Comparison of ENCODE assay signal across 27 mouse cellular contexts in the genomic region with DNA sequence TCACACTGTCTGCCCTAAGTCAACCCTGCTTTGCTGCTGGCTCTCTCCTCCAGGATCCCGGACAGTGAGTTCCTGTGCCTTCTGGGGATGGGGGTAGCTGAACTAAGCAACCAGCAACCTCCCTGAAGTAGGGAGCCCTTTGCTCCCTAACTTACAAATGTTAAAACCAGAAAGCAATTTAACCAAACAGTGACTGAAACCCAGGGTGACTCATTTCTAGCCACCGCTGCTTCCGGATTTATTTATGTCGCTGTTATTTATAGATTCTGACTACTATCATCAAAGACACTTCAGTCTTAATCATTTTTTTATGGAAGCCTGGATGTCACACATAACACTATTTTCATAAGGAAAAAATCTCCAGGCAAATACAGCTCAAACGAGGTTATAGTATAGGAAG.
DNase-seq lines count a peak whose midpoint lies in the region; ATAC-seq and TF ChIP-seq lines count a peak whose summit lies in the region.
"Had no signal": no experiment of that assay in that cellular context is flagged by ENCODE, and none has a peak within 500 bp of the region (broad histone marks: within the 10 kb centered on the region; RNA-seq: fewer than 3 reads in every experiment).

No protein-coding gene starts in this region.

- H3K4me3 ChIP-seq in heart, embryonic 13.5 days = no peak overlapping the region
- H3K4me3 ChIP-seq in heart, embryonic 11.5 days (ENCODE audit: low read depth, low read length) = no peak overlapping the region
- H3K4me3 ChIP-seq in bone marrow macrophage, adult 2 months (ENCODE audit: insufficient read depth, low read length) = no peak overlapping the region
- H3K4me3 ChIP-seq: forebrain, embryonic 10.5 days; forebrain, embryonic 13.5 days; heart, adult 2 months; heart, embryonic 12.5 days had no signal

- TF ChIP-seq POLR2A in bone marrow macrophage, adult 2 months (IDR thresholded peaks at IDR 0.05; ENCODE audit: borderline replicate concordance, low read depth, low read length) = no peak

- H3K27me3 ChIP-seq in heart, embryonic 13.5 days (replicated peaks) = no peaks in the 10 kb centered on the region
- H3K27me3 ChIP-seq in heart, embryonic 11.5 days (ENCODE audit: control insufficient read depth, insufficient read depth, low read length) = no peaks in the 10 kb centered on the region
- H3K27me3 ChIP-seq: forebrain, embryonic 13.5 days; heart, embryonic 12.5 days had no signal

- no peak for ATAC-seq in heart, embryonic 13.5 days (ENCODE audit: extremely low read depth, insufficient number of reproducible peaks, low FRiP score, low TSS enrichment)
- no peak for ATAC-seq in heart, embryonic 11.5 days (replicated peaks; ENCODE audit: insufficient number of reproducible peaks, low FRiP score, low TSS enrichment)
- ATAC-seq: activated CD4-positive, CD25-positive, alpha-beta regulatory T cell, adult 4 months; forebrain, embryonic 13.5 days; forebrain, embryonic 16.5 days; hindbrain, postnatal 0 days; inflammation-experienced regulatory T-cells, adult 6 months; intestine, embryonic 16.5 days had no signal

- 55% methylated on average over 5 of the region's 5 CpGs for WGBS in heart, embryonic 13.5 days
- 62% methylated on average over 5 of the region's 5 CpGs for WGBS in heart, embryonic 11.5 days (ENCODE audit: insufficient replicate concordance)

- TF ChIP-seq CTCF in bone marrow macrophage, adult 2 months (IDR thresholded peaks at IDR 0.05; ENCODE audit: low read depth, low read length) = no peak

- H3K9ac ChIP-seq in heart, embryonic 13.5 days = no peak overlapping the region
- no peak overlapping the region for H3K9ac ChIP-seq in heart, embryonic 11.5 days (ENCODE audit: low read depth, low read length)
- H3K9ac ChIP-seq: forebrain, embryonic 13.5 days; heart, embryonic 12.5 days; hindbrain, embryonic 14.5 days had no signal

- H3K36me3 ChIP-seq in heart, embryonic 13.5 days = no peaks in the 10 kb centered on the region
- no peaks in the 10 kb centered on the region for H3K36me3 ChIP-seq in heart, embryonic 11.5 days (ENCODE audit: control insufficient read depth, insufficient read depth, low read length)
- H3K36me3 ChIP-seq: forebrain, embryonic 10.5 days; heart, embryonic 12.5 days had no signal

- no peaks in the 10 kb centered on the region for H3K9me3 ChIP-seq in heart, embryonic 13.5 days
- H3K9me3 ChIP-seq in heart, embryonic 11.5 days (replicated peaks; ENCODE audit: control insufficient read depth, low read length) = no peaks in the 10 kb centered on the region
- H3K9me3 ChIP-seq: forebrain, embryonic 10.5 days; forebrain, embryonic 13.5 days; heart, embryonic 12.5 days had no signal

- H3K27ac ChIP-seq in heart, embryonic 13.5 days (replicated peaks) = no peak overlapping the region
- no peak overlapping the region for H3K27ac ChIP-seq in heart, embryonic 11.5 days (ENCODE audit: low read depth, low read length)
- peak overlapping the region; percentile 78 for H3K27ac ChIP-seq in bone marrow macrophage, adult 2 months (ENCODE audit: insufficient read depth, low read depth, low read length)
- H3K27ac ChIP-seq: forebrain, embryonic 10.5 days; forebrain, embryonic 13.5 days; heart, adult 2 months; hindbrain, embryonic 14.5 days; hindbrain, postnatal 0 days had no signal

- peaks cover 3% of the 10 kb centered on the region; the same call in 1 of the 2 replicates for H3K4me1 ChIP-seq in heart, embryonic 13.5 days
- no peaks in the 10 kb centered on the region for H3K4me1 ChIP-seq in heart, embryonic 11.5 days (ENCODE audit: control insufficient read depth, insufficient read depth, low read length)
- peaks cover 37% of the 10 kb centered on the region for H3K4me1 ChIP-seq in bone marrow macrophage, adult 2 months (ENCODE audit: control insufficient read depth, insufficient read depth, low read length)
- H3K4me1 ChIP-seq: heart, embryonic 12.5 days had no signal

- peak overlapping the region; percentile 13; the same call in 1 of the 2 replicates for H3K4me2 ChIP-seq in heart, embryonic 13.5 days
- no peak overlapping the region for H3K4me2 ChIP-seq in heart, embryonic 11.5 days
- H3K4me2 ChIP-seq: forebrain, embryonic 13.5 days; heart, embryonic 12.5 days; hindbrain, embryonic 14.5 days had no signal

- peak; percentile 55 for DNase-seq in 3134 (ENCODE audit: extremely low read depth, insufficient read length, low spot score)
- no peak for DNase-seq in cerebellum, postnatal 25 days
- DNase-seq in layer of hippocampus, postnatal 10 days (ENCODE audit: low spot score in 2 of 2) = no peak
- DNase-seq: adrenal gland, adult 8-10 months; adrenal gland, postnatal 25 days; cerebellum, adult 11 months; cerebellum, adult 2 months; cerebellum, adult 9-11 months; cerebellum, postnatal 36 days; gastrocnemius, postnatal 10 days; gastrocnemius, postnatal 36 days; heart, adult 2 months; heart, postnatal 14 days; heart, postnatal 4 days; kidney, adult 18-20 months had no signal
